Mouse (Mus musculus) right cerebral cortex, postnatal 10 days (tissue): Measurements from ENCODE around the gene Mapk14.
"Not testable (repeated sequence)": the region's sequence is repeated elsewhere in the genome, so short reads cannot be mapped to it uniquely, and the experiment has no call there.

Experiments used
- DNase-seq, 2 experiments: peaks; one replicate each; pipeline ENCODE4 v3.0.0; 2021; ENCODE audit warnings: low spot score in 2 of 2

The Mapk14 gene

GRCm38 (mm10) chr17:28698245-28698644 lies 7.1 kb downstream of the Mapk14 start:
- DNase-seq: no peak

DNA sequence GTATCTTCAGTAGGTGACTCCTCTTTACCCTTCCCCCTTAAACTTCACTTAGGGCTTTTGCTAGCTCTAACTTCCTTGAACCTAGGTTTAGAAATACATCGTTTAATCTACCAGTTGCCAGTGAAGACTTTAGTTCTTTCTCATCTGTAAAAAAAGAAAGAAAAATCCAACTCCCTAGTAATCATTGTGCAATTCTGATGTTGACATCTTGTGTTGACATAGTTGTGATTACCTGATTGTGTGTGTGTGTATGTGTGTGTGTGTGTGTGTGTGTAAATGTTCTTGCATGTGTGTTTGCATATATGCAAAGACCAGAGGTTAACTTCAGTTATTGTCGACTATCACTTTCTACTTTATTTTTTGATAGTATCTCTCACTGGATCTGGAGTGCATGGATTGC lies 7.5 kb downstream of the Mapk14 start:
- no peak for DNase-seq

GRCm38 (mm10) chr17:28699789-28700188 lies 8.7 kb downstream of the Mapk14 start:
- no peak for DNase-seq

DNA sequence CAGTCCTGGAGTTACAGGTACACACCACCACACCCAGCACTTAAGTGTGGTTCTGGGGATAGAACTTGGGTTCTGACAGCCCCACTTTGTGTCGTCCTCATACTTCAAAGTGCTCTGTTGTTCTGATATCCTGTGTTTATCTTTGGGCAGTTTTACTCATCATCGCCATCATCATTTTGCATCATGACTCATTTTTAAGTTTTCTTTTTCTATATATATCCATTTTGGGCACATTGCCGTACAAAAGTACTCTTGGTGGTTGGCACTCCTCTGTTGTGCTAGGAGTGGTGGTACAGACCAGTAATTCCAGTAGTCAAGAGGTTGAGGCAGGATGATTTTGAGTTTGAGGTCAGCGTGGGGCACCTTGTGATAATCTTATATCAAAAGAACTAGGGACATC lies 10.0 kb downstream of the Mapk14 start:
- DNase-seq: no peak

DNA sequence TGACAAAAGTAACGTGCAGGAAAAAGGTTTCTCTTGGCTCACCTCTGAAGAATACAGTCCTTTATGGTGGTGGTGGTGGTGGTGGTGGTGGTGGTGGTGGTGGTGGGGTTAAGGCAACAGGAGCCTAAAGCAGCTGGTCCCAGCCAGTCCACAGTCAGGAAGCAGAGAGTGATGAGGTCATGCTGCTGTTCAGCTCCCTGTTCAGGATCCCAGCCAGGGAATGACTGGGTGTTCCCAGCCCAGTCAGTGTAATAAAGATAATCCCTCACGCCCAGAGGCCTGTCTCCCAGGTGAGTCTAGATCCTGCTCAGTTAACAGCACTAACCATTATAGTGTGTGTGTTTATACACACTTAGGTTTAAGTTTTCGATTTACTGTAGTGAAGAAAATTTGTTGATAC lies 10.6 kb downstream of the Mapk14 start:
- DNase-seq: no peak

DNA sequence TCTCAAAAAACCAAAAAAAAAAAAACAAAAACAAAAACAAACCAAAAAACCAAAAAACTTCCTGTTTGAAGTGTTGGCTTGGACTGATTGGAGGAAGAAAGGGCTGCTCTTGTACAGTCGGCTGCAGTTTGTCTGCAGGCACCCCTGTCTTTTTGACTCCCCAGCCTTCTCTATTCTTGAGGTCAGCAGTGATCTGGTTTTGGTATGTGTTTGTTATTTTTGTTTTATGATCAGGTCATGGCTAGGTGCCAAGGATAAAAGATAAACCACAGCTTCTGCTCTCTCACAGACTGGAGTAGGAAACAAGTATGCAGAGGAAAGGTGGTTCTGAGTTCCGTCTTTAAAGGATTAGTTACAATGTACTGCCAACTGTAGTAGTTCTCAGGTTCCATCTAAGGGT lies 11.5 kb downstream of the Mapk14 start:
- DNase-seq: no peak

DNA sequence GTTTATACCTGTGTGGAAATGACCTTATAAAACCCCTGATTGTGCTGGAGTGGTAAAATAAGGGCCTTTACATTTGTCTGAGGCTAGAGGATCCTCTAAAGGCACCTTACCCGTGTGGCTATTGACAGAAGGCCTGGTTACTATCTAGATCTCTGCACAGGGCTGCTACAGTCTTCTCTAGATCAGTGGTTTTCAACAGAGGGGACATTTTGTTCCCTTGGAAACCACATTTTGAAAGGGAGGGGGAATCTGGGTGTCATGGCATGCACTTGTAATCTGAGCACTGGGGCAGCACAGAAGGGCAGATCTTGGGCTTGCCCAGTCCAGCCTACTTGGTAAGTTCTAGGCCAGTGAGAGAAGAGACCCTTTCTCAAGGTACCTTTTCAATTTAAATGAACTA lies 15.6 kb downstream of the Mapk14 start:
- no peak for DNase-seq

DNA sequence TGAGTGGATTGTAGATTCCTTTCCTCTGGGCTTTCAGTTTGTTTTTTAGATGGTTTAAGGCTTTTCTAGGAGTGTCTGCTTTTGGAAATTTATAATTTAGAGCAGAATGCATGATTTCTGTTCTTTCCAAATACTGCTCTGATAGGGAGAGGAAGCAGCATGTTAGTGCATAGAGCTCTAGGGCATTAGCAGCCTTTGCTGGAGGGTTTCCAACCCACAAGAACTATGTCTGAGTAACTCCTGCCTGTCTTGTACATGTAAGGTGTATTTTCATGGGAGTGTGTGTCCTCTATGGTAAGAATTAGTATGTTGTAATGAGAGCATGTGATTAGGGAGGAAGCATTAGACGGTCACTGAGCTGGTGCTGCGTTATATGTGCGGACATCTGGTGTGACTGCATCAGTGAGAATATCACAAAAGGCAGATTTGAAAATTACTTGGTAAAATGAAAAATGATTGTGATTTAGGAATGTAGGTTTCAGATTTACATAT lies 16.1 kb downstream of the Mapk14 start:
- DNase-seq: no peak

DNA sequence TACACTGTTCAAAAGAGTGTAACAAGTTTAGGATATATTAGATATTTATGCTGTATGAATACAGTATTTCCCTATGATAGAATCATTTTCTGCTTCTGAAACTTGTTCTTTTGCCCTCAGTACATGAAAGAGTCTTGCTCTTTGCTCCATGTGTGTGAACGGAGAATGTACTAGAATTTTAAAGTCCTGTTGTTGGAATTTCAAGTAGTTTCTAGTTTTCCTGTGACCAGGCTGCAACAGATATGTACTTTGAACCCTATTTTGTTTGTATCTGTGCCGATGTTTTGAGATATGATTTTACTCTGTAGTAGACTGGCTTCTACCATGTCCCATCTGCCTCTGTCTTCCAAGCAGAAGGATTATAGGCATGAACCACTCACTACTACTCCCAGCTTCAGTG lies 16.7 kb downstream of the Mapk14 start:
- no peak for DNase-seq

DNA sequence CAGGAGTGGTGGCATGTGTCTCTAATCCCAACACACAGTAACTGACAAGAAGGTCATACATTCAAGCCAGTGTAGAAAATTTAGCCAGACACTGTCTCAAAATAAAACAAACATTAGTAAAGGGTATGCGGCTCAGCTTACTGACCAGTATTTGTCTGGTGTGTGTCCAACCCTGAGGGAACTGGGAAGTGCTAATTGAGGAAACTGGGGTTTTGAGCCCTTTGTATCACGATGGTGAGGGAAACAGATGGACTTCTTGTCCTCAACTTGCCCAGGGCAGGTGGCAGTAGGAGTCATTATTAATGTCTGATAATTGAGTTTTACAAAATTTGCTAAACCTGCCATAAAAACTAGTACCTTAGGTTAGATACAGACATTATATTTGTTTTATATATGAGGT lies 17.9 kb downstream of the Mapk14 start:
- no peak for DNase-seq

GRCm38 (mm10) chr17:28709552-28710290 lies 18.6 kb downstream of the Mapk14 start:
- DNase-seq: no peak

DNA sequence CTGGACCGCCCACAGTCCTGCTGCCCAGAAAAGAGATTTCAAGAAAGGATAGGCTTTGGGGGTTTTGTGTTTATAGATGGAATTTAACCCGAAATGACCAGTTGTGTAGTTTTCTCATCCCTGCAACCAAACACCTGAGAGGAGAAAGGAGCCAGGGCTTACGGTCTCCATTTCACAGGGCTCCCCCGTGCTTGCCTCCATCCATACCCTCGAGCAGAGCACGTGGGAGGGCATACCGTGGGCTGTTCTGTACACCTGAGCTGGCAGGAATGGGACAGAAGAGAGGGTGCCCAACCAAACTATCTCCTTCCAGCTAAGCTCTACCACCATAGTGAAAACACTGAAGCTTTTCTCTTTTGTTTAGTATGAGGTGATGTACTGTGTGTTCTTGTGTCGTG lies 19.2 kb downstream of the Mapk14 start:
- DNase-seq: no peak

GRCm38 (mm10) chr17:28711237-28711636 lies 20.1 kb downstream of the Mapk14 start:
- DNase-seq: no peak

- DNase-seq: no peak
These were observed 21.2 kb downstream of the Mapk14 start for GRCm38 (mm10) chr17:28712305-28712704.

- no peak for DNase-seq
These were observed 22.9 kb downstream of the Mapk14 start for GRCm38 (mm10) chr17:28714006-28714405.

- no peak for DNase-seq
These were observed 24.9 kb downstream of the Mapk14 start for GRCm38 (mm10) chr17:28715832-28716548.

DNA sequence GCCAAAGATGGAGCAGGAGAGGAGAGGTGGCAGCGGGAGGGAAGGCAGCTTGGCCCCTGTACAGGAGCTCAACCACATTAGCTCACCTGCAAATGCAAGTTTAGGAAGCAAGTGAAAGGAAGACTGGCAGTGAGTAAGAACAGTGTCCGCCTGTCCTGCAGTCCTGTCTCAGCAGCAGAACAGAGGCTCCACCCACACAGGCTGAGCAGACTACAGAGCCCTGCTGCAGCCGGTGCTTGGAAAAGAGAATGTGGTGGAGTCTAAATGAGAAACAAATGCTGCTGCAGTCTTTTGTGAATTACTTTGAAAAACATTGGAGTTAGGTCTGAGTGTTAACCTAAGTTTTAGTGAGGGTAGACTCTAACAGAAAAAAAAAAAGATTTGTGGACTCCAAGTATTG lies 26.4 kb downstream of the Mapk14 start:
- no peak for DNase-seq

- no peak for DNase-seq
These were observed 34.7 kb downstream of the Mapk14 start, which contains the start of gene AC170998.1 for GRCm38 (mm10) chr17:28725783-28726182. AC170998.1 (plus strand) TSS chr17:28726083.

- not testable (repeated sequence) for DNase-seq
These were observed 36.4 kb downstream of the Mapk14 start for GRCm38 (mm10) chr17:28727511-28727910.

DNA sequence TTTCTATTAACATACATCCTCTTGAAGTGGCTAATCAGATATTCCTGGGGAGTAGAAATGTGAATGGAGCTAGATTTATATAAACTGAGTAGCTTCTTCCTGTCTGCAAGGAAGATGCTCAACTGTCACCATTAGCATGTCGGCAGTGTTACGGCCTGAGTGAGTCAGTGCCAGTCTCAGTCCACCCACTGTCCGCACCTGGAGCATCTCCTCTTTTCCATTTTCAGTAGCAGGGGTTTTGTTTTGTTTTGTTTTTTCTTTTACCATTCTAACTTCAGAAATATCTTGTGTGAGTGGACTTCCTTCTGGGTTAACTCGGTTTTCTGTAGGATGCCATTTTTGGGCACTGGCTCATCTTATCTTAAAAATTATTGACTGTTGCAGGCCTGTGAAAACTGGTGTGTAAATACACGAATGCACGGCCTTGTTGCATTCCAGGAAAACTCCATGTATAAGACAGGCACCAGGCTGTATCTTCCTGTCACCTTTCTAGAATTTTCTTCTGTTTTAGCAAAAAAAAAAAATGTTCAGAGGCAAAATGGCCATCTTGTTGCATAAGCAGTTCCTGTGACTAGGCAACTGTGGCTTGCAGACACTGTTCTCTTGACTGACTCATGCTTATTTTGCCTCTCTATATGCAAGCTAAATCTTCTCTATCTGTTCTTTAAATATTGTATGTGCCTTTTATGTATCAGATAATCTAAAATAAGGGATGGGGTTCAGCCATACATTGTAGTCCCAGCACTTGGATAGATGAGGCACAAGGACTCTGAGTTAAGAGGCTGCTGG lies 44.4 kb downstream of the Mapk14 start:
- DNase-seq: no peak

GRCm38 (mm10) chr17:28736486-28736885 lies 45.4 kb downstream of the Mapk14 start:
- DNase-seq: no peak

GRCm38 (mm10) chr17:28737973-28738372 lies 46.8 kb downstream of the Mapk14 start:
- no peak for DNase-seq
